Mouse (Mus musculus) brain, embryonic 14.5 days (tissue): ENCODE results near the gene Skint10. TPM values are rescaled to one million over a fixed set of nuclear protein-coding genes. Genes with fewer than 3 reads are reported as not detected.

Experiments used
- DNase-seq: peaks from one replicate; pipeline ENCODE4 v3.0.0-alpha.2; 2011; ENCODE audit warnings: low read depth
- CTCF ChIP-seq: fragments of 200-500 bp; IDR thresholded peaks from 2 replicates; pipeline ENCODE4 v1.5.1; 2012; ENCODE audit warnings: inconsistent platforms, mild to moderate bottlenecking, moderate library complexity, borderline replicate concordance; ENCODE audit not compliant: insufficient read depth, insufficient read length; ENCODE audit errors: extremely low read depth
- POLR2A ChIP-seq: fragments of 200-500 bp; IDR thresholded peaks from 2 replicates; pipeline ENCODE4 v1.6.1; 2012; ENCODE audit warnings: mild to moderate bottlenecking, inconsistent platforms, borderline replicate concordance; ENCODE audit not compliant: poor library complexity, insufficient read depth, insufficient read length, severe bottlenecking; ENCODE audit errors: extremely low read depth
- polyA plus RNA-seq: library from polyadenylated mRNA; depleted of rRNA; stranded (reverse); fragments of >200 nt; gene quantifications from 2 replicates; pipeline ENCODE4 v1.2.3, GENCODE M21; 2012; rRNA removed

Gene Skint10
- not detected in 2 replicates for polyA plus RNA-seq

GRCm38 (mm10) chr4:112774766-112775165 is at the start of gene Skint10:
TSS of gene Skint10 (minus strand) at chr4:112774866.
- TF ChIP-seq POLR2A (no peak), CTCF (no peak)
- DNase-seq: no peak

GRCm38 (mm10) chr4:112790646-112791045 is 16.0 kb upstream of the Skint10 start:
- DNase-seq: no peak
- TF ChIP-seq CTCF: no peak
- no peak for TF ChIP-seq POLR2A

Other genes starting within 250 kb of the Skint10 start
- gene Skint2, start 217.7 kb downstream of the Skint10 start, polyA plus RNA-seq: not detected in 2 replicates